Mouse (Mus musculus): ENCODE results near the gene Rpl14. TPM values are rescaled to one million over a fixed set of nuclear protein-coding genes. Genes with fewer than 3 reads are reported as not detected.

Rpl14 gene
- polyA plus RNA-seq, 1 experiment from 2014 or later: 857 TPM

GRCm38 (mm10) chr9:120591490-120591889 lies 20.2 kb downstream of the Rpl14 start:
- no peaks in the 10 kb centered on the region for H3K9me3 ChIP-seq (replicated peaks)
- H3K4me3 ChIP-seq (replicated peaks): no peak overlapping the region
- H3K4me2 ChIP-seq (replicated peaks): no peak overlapping the region
- H3K4me1 ChIP-seq: 0 out of 2 replicates have a peak, but pooled peaks cover 4% of the 10 kb centered on the region
- no peak for ATAC-seq (ENCODE audit: insufficient number of reproducible peaks, low FRiP score, low TSS enrichment, low read depth)
- no peaks in the 10 kb centered on the region for H3K36me3 ChIP-seq
- 0 out of 2 replicates have a peak, but pooled peaks cover 3% of the 10 kb centered on the region for H3K27me3 ChIP-seq
- no peak overlapping the region for H3K9ac ChIP-seq
- WGBS: 3% methylated on average over 9 of the region's 9 CpGs
- H3K27ac ChIP-seq (replicated peaks): no peak overlapping the region

- Histone ChIP-seq H3K27ac (replicated peaks) (peak overlapping the region; percentile 78), H3K9me3 (replicated peaks) (no peaks in the 10 kb centered on the region), H3K36me3 (no peaks in the 10 kb centered on the region), H3K4me1 (0 out of 2 replicates have a peak, but pooled peaks cover 4% of the 10 kb centered on the region), H3K27me3 (0 out of 2 replicates have a peak, but pooled peaks cover 3% of the 10 kb centered on the region), H3K9ac (no peak overlapping the region), H3K4me3 (replicated peaks) (no peak overlapping the region), H3K4me2 (replicated peaks) (no peak overlapping the region)
- 43% methylated on average over 9 of the region's 9 CpGs for WGBS
- peak; percentile 46; the same call in 1 of the 2 replicates for ATAC-seq (ENCODE audit: insufficient number of reproducible peaks, low FRiP score, low TSS enrichment, low read depth)
These were observed 22.3 kb downstream of the Rpl14 start for GRCm38 (mm10) chr9:120593383-120594101.

- H3K27ac ChIP-seq (replicated peaks): no peak overlapping the region
- H3K36me3 ChIP-seq: no peaks in the 10 kb centered on the region
- H3K9me3 ChIP-seq (replicated peaks): no peaks in the 10 kb centered on the region
- H3K4me3 ChIP-seq (replicated peaks): no peak overlapping the region
- ATAC-seq (ENCODE audit: insufficient number of reproducible peaks, low FRiP score, low TSS enrichment, low read depth): no peak
- H3K27me3 ChIP-seq: 0 out of 2 replicates have a peak, but pooled peaks cover 3% of the 10 kb centered on the region
- no peak overlapping the region for H3K4me2 ChIP-seq (replicated peaks)
- WGBS: 68% methylated on average over 6 of the region's 6 CpGs
- no peak overlapping the region for H3K9ac ChIP-seq
- H3K4me1 ChIP-seq: 0 out of 2 replicates have a peak, but pooled peaks cover 4% of the 10 kb centered on the region
These were observed 23.6 kb downstream of the Rpl14 start for GRCm38 (mm10) chr9:120594839-120595238.

GRCm38 (mm10) chr9:120595306-120595705 lies 24.1 kb downstream of the Rpl14 start:
- H3K36me3 ChIP-seq: no peaks in the 10 kb centered on the region
- no peaks in the 10 kb centered on the region for H3K9me3 ChIP-seq (replicated peaks)
- H3K4me3 ChIP-seq (replicated peaks): no peak overlapping the region
- 0 out of 2 replicates have a peak, but pooled peaks cover 4% of the 10 kb centered on the region for H3K4me1 ChIP-seq
- WGBS: 72% methylated on average over 4 of the region's 4 CpGs
- 0 out of 2 replicates have a peak, but pooled peaks cover 3% of the 10 kb centered on the region for H3K27me3 ChIP-seq
- no peak for ATAC-seq (ENCODE audit: insufficient number of reproducible peaks, low FRiP score, low TSS enrichment, low read depth)
- no peak overlapping the region for H3K27ac ChIP-seq (replicated peaks)
- no peak overlapping the region for H3K9ac ChIP-seq
- H3K4me2 ChIP-seq (replicated peaks): no peak overlapping the region

GRCm38 (mm10) chr9:120601488-120602171 lies 30.4 kb downstream of the Rpl14 start:
- WGBS: 12% methylated on average over 17 of the region's 17 CpGs

GRCm38 (mm10) chr9:120602172-120602838 lies 31.1 kb downstream of the Rpl14 start:
- peaks cover 30% of the 10 kb centered on the region for H3K4me1 ChIP-seq
- no peaks in the 10 kb centered on the region for H3K36me3 ChIP-seq
- H3K9ac ChIP-seq: no peak overlapping the region; the same call in 1 of the 2 replicates
- peak overlapping the region; percentile 40 for H3K4me2 ChIP-seq (replicated peaks)
- peak; percentile 61 for ATAC-seq (ENCODE audit: insufficient number of reproducible peaks, low FRiP score, low TSS enrichment, low read depth)
- H3K9me3 ChIP-seq (replicated peaks): no peaks in the 10 kb centered on the region
- 0 out of 2 replicates have a peak overlapping the region, but pooled peaks have one; percentile 7 for H3K4me3 ChIP-seq (replicated peaks)
- 33% methylated on average over 17 of the region's 17 CpGs for WGBS
- no peaks in the 10 kb centered on the region for H3K27me3 ChIP-seq
- peak overlapping the region; percentile 80 for H3K27ac ChIP-seq (replicated peaks)

More at GRCm38 (mm10) chr9:120601488-120602171, 30.4 kb downstream of the Rpl14 start:
- ATAC-seq (ENCODE audit: insufficient number of reproducible peaks, low FRiP score, low TSS enrichment, low read depth): peak; percentile 37
- peaks cover 30% of the 10 kb centered on the region for H3K4me1 ChIP-seq
- no peak overlapping the region for H3K4me3 ChIP-seq (replicated peaks)
- no peaks in the 10 kb centered on the region for H3K9me3 ChIP-seq (replicated peaks)
- H3K4me2 ChIP-seq (replicated peaks): peak overlapping the region; percentile 40
- no peaks in the 10 kb centered on the region for H3K27me3 ChIP-seq
- no peaks in the 10 kb centered on the region for H3K36me3 ChIP-seq
- no peak overlapping the region for H3K9ac ChIP-seq
- H3K27ac ChIP-seq (replicated peaks): no peak overlapping the region

- Histone ChIP-seq H3K27ac (replicated peaks) (peak overlapping the region; percentile 80), H3K9ac (no peak overlapping the region; the same call in 1 of the 2 replicates)
- WGBS: 3% methylated on average over 23 of the region's 23 CpGs
These were observed 31.7 kb downstream of the Rpl14 start for GRCm38 (mm10) chr9:120602839-120603511.

GRCm38 (mm10) chr9:120603512-120603908 lies 32.3 kb downstream of the Rpl14 start:
- no peaks in the 10 kb centered on the region for H3K27me3 ChIP-seq
- no peak overlapping the region for H3K9ac ChIP-seq
- no peak for ATAC-seq (ENCODE audit: insufficient number of reproducible peaks, low FRiP score, low TSS enrichment, low read depth)
- 0 out of 2 replicates have a peak, but pooled peaks cover 4% of the 10 kb centered on the region for H3K36me3 ChIP-seq
- H3K4me1 ChIP-seq: peaks cover 30% of the 10 kb centered on the region
- peak overlapping the region; percentile 40 for H3K4me2 ChIP-seq (replicated peaks)
- WGBS: 9% methylated on average over 10 of the region's 10 CpGs
- H3K4me3 ChIP-seq (replicated peaks): peak overlapping the region; percentile 13; the same call in 1 of the 2 replicates
- H3K27ac ChIP-seq (replicated peaks): peak overlapping the region; percentile 80
- H3K9me3 ChIP-seq (replicated peaks): peaks cover 8% of the 10 kb centered on the region; the same call in 1 of the 2 replicates

More at GRCm38 (mm10) chr9:120602839-120603511, 31.7 kb downstream of the Rpl14 start:
- Histone ChIP-seq H3K4me2 (replicated peaks) (peak overlapping the region; percentile 40), H3K4me1 (peaks cover 30% of the 10 kb centered on the region), H3K9me3 (replicated peaks) (peaks cover 6% of the 10 kb centered on the region; the same call in 1 of the 2 replicates), H3K36me3 (0 out of 2 replicates have a peak, but pooled peaks cover 4% of the 10 kb centered on the region), H3K4me3 (replicated peaks) (peak overlapping the region; percentile 13; the same call in 1 of the 2 replicates), H3K27me3 (no peaks in the 10 kb centered on the region)
- ATAC-seq (ENCODE audit: insufficient number of reproducible peaks, low FRiP score, low TSS enrichment, low read depth): peak; percentile 89

GRCm38 (mm10) chr9:120603956-120604355 lies 32.7 kb downstream of the Rpl14 start:
- 0 out of 2 replicates have a peak, but pooled peaks cover 4% of the 10 kb centered on the region for H3K36me3 ChIP-seq
- peaks cover 8% of the 10 kb centered on the region; the same call in 1 of the 2 replicates for H3K9me3 ChIP-seq (replicated peaks)
- peak overlapping the region; percentile 80 for H3K27ac ChIP-seq (replicated peaks)
- H3K27me3 ChIP-seq: no peaks in the 10 kb centered on the region
- H3K4me1 ChIP-seq: peaks cover 30% of the 10 kb centered on the region
- no peak overlapping the region for H3K9ac ChIP-seq
- H3K4me3 ChIP-seq (replicated peaks): no peak overlapping the region
- 23% methylated on average over 12 of the region's 12 CpGs for WGBS
- no peak for ATAC-seq (ENCODE audit: insufficient number of reproducible peaks, low FRiP score, low TSS enrichment, low read depth)
- peak overlapping the region; percentile 40; the same call in 1 of the 2 replicates for H3K4me2 ChIP-seq (replicated peaks)

GRCm38 (mm10) chr9:120611055-120611454 lies 39.8 kb downstream of the Rpl14 start:
- H3K9me3 ChIP-seq (replicated peaks): peaks cover 8% of the 10 kb centered on the region; the same call in 1 of the 2 replicates
- no peak for ATAC-seq (ENCODE audit: insufficient number of reproducible peaks, low FRiP score, low TSS enrichment, low read depth)
- H3K36me3 ChIP-seq: 0 out of 2 replicates have a peak, but pooled peaks cover 4% of the 10 kb centered on the region
- no peaks in the 10 kb centered on the region for H3K27me3 ChIP-seq
- no peaks in the 10 kb centered on the region for H3K4me1 ChIP-seq
- no peak overlapping the region for H3K27ac ChIP-seq (replicated peaks)
- no peak overlapping the region for H3K9ac ChIP-seq
- no peak overlapping the region for H3K4me3 ChIP-seq (replicated peaks)
- no peak overlapping the region for H3K4me2 ChIP-seq (replicated peaks)

Data from embryonic facial prominence, embryonic 15.5 days (tissue).